Mouse (Mus musculus): ENCODE measurements around the gene Emc7.
"Not testable (repeated sequence)": the region's sequence is repeated elsewhere in the genome, so short reads cannot be mapped to it uniquely, and the experiment has no call there.

Gene Emc7

GRCm38 (mm10) chr2:112454862-112455564 lies at the start of gene Emc7:
Emc7 (plus strand) TSS chr2:112454997.
- no peak for DNase-seq (ENCODE audit: extremely low read depth, low read depth, low spot score)

GRCm38 (mm10) chr2:112407030-112407429 lies 47.8 kb upstream of the Emc7 start:
- no peak for DNase-seq (ENCODE audit: extremely low read depth, low read depth, low spot score)

- no peak for DNase-seq (ENCODE audit: extremely low read depth, low read depth, low spot score)
These were observed 29.5 kb upstream of the Emc7 start for GRCm38 (mm10) chr2:112425308-112425707.

GRCm38 (mm10) chr2:112428534-112428933 lies 26.3 kb upstream of the Emc7 start:
- DNase-seq (ENCODE audit: extremely low read depth, low read depth, low spot score): not testable (repeated sequence)

GRCm38 (mm10) chr2:112429665-112430064 lies 25.1 kb upstream of the Emc7 start:
- no peak for DNase-seq (ENCODE audit: extremely low read depth, low read depth, low spot score)

- no peak for DNase-seq (ENCODE audit: extremely low read depth, low read depth, low spot score)
These were observed 24.4 kb upstream of the Emc7 start for GRCm38 (mm10) chr2:112430403-112430802.

- no peak for DNase-seq (ENCODE audit: extremely low read depth, low read depth, low spot score)
These were observed 22.3 kb upstream of the Emc7 start for GRCm38 (mm10) chr2:112432523-112432922.

- no peak for DNase-seq (ENCODE audit: extremely low read depth, low read depth, low spot score)
These were observed 21.4 kb upstream of the Emc7 start for GRCm38 (mm10) chr2:112433359-112433758.

- DNase-seq (ENCODE audit: extremely low read depth, low read depth, low spot score): no peak
These were observed 18.5 kb upstream of the Emc7 start for GRCm38 (mm10) chr2:112436292-112436691.

- no peak for DNase-seq (ENCODE audit: extremely low read depth, low read depth, low spot score)
These were observed 17.2 kb upstream of the Emc7 start for GRCm38 (mm10) chr2:112437589-112437988.

- DNase-seq (ENCODE audit: extremely low read depth, low read depth, low spot score): no peak
These were observed 11.3 kb upstream of the Emc7 start for GRCm38 (mm10) chr2:112443491-112443890.

GRCm38 (mm10) chr2:112445511-112445910 lies 9.3 kb upstream of the Emc7 start:
- no peak for DNase-seq (ENCODE audit: extremely low read depth, low read depth, low spot score)

- not testable (repeated sequence) for DNase-seq (ENCODE audit: extremely low read depth, low read depth, low spot score)
These were observed 6.8 kb upstream of the Emc7 start for GRCm38 (mm10) chr2:112448046-112448445.

- DNase-seq (ENCODE audit: extremely low read depth, low read depth, low spot score): no peak
These were observed 6.2 kb upstream of the Emc7 start for GRCm38 (mm10) chr2:112448510-112449059.

GRCm38 (mm10) chr2:112449597-112450296 lies 5.0 kb upstream of the Emc7 start:
- no peak for DNase-seq (ENCODE audit: extremely low read depth, low read depth, low spot score)

GRCm38 (mm10) chr2:112452513-112452912 lies 2.3 kb upstream of the Emc7 start:
- not testable (repeated sequence) for DNase-seq (ENCODE audit: extremely low read depth, low read depth, low spot score)

GRCm38 (mm10) chr2:112454125-112454861 lies 504 bp upstream of the Emc7 start:
- DNase-seq (ENCODE audit: extremely low read depth, low read depth, low spot score): no peak

- no peak for DNase-seq (ENCODE audit: extremely low read depth, low read depth, low spot score)
These were observed 5.8 kb downstream of the Emc7 start for GRCm38 (mm10) chr2:112460557-112460956.

- no peak for DNase-seq (ENCODE audit: extremely low read depth, low read depth, low spot score)
These were observed 14.7 kb downstream of the Emc7 start for GRCm38 (mm10) chr2:112469542-112469941.

- DNase-seq (ENCODE audit: extremely low read depth, low read depth, low spot score): no peak
These were observed 16.2 kb downstream of the Emc7 start for GRCm38 (mm10) chr2:112470961-112471381.

GRCm38 (mm10) chr2:112472076-112472475 lies 17.3 kb downstream of the Emc7 start:
- no peak for DNase-seq (ENCODE audit: extremely low read depth, low read depth, low spot score)
